Mouse (Mus musculus) liver, embryonic 15.5 days (tissue): ENCODE measurements around the gene Doc2a. TPM values are rescaled to one million over a fixed set of nuclear protein-coding genes. Genes with fewer than 3 reads are reported as not detected.

Experiments
- ATAC-seq: fragments of 200-750 bp; cut with Nextera tagmentation; 2 replicates; pipeline ENCODE4 v1.8.0; 2017; ENCODE audit warnings: moderate number of reproducible peaks, mild to moderate bottlenecking, moderate library complexity; ENCODE audit not compliant: insufficient read depth
- H3K27ac ChIP-seq: fragments of 300-500 bp; sonication (generic); replicated peaks from 2 replicates; pipeline ENCODE4 v1.5.1; 2015; ENCODE audit warnings: mild to moderate bottlenecking, inconsistent platforms
- H3K27me3 ChIP-seq: fragments of 300-500 bp; sonication (generic); 2 replicates; pipeline ENCODE4 v1.6.1; 2015; ENCODE audit warnings: mild to moderate bottlenecking, inconsistent platforms
- H3K36me3 ChIP-seq: fragments of 300-500 bp; sonication (generic); replicated peaks from 2 replicates; pipeline ENCODE4 v1.6.1; 2015; ENCODE audit warnings: moderate library complexity, mild to moderate bottlenecking, inconsistent platforms
- H3K4me1 ChIP-seq: fragments of 300-500 bp; sonication (generic); replicated peaks from 2 replicates; pipeline ENCODE4 v1.6.1; 2015; ENCODE audit warnings: inconsistent platforms
- H3K4me2 ChIP-seq: fragments of 300-500 bp; sonication (generic); 2 replicates; pipeline ENCODE4 v1.6.1; 2015; ENCODE audit warnings: moderate library complexity, mild to moderate bottlenecking, inconsistent platforms
- H3K4me3 ChIP-seq: fragments of 300-500 bp; sonication (generic); replicated peaks from 2 replicates; pipeline ENCODE4 v1.5.1; 2015; ENCODE audit warnings: mild to moderate bottlenecking, inconsistent platforms
- H3K9ac ChIP-seq: fragments of 300-500 bp; sonication (generic); 2 replicates; pipeline ENCODE4 v1.6.1; 2015; ENCODE audit warnings: moderate library complexity, mild to moderate bottlenecking, inconsistent platforms
- H3K9me3 ChIP-seq: fragments of 300-500 bp; sonication (generic); replicated peaks from 2 replicates; pipeline ENCODE4 v1.6.1; 2016; ENCODE audit warnings: inconsistent platforms
- WGBS: fragments of 180-500 bp; shearing (Covaris S2); methylation state at CpG from one replicate; pipeline ENCODE4 v1.1.7; 2015; ENCODE audit warnings: mixed read lengths; ENCODE audit not compliant: insufficient replicate concordance; 5-methylcytosine and 5-hydroxymethylcytosine counted together
- polyA plus RNA-seq: library from polyadenylated mRNA; unstranded; fragments of >200 nt; fragmentation: Nextera tagmentation; extraction: Ambion mirVana; gene quantifications from 2 replicates; pipeline ENCODE4 v1.2.1, GENCODE M21; 2015

Gene Doc2a
- polyA plus RNA-seq, 1 experiment from 2014 or later: not detected

- Histone ChIP-seq H3K9me3 (no peaks in the 10 kb centered on the region), H3K4me2 (no peak overlapping the region), H3K27ac (no peak overlapping the region), H3K4me3 (no peak overlapping the region), H3K36me3 (peaks cover 47% of the 10 kb centered on the region), H3K4me1 (peaks cover 7% of the 10 kb centered on the region), H3K27me3 (peaks cover 50% of the 10 kb centered on the region), H3K9ac (no peak overlapping the region)
- ATAC-seq: no peak
- 66% methylated on average over 12 of the region's 12 CpGs for WGBS
These were observed 4.0 kb downstream of the Doc2a start for GRCm38 (mm10) chr7:126851192-126851591.

DNA sequence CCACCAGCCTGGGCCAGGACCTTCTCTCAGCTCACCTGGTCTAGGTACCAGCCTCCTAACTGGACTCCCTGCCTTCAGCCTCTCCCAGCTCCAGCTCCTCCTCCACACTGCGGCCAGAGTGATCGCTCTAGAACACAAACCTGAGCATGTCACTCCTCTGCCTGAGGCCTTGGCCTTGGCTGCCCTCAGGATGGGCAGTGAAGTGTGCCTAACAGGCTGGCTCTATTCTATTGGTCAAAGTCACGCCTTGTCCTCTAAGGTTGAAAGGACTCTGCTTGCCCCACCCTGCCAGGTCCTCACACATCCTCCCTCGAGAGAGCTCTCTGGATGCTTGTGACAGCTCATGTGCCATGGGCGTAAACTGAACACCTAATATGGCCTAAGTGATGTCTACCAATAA is 6.2 kb downstream of the Doc2a start:
- Histone ChIP-seq H3K27me3 (peaks cover 27% of the 10 kb centered on the region), H3K36me3 (peaks cover 69% of the 10 kb centered on the region), H3K4me3 (no peak overlapping the region), H3K4me1 (0 out of 2 replicates have a peak, but pooled peaks cover 3% of the 10 kb centered on the region), H3K9me3 (no peaks in the 10 kb centered on the region), H3K27ac (no peak overlapping the region), H3K9ac (no peak overlapping the region), H3K4me2 (no peak overlapping the region)
- WGBS: 79% methylated on average over 5 of the region's 5 CpGs
- no peak for ATAC-seq

DNA sequence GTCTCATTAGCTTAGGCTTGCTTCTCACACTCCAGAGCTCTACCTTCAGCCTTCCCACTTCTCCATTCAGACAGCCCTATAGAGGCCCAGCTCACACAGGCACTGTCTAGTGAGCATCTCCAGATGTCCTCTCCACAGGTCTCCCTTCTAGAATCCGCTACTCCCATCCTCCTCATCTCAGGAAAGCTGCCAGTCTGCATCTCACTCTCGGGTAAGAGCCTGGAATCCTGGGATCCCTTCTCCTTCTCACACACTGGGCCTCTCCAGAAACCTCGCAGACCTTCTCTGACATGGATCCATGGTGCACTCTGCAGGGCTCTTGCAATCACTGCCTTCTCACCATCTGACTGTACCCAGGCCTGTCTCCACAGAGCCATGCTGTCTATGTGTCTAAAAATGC is 8.4 kb downstream of the Doc2a start:
- Histone ChIP-seq H3K27me3 (peaks cover 5% of the 10 kb centered on the region; the same call in 1 of the 2 replicates), H3K4me2 (no peak overlapping the region), H3K9ac (no peak overlapping the region), H3K36me3 (peaks cover 85% of the 10 kb centered on the region), H3K27ac (no peak overlapping the region), H3K4me1 (peaks cover 9% of the 10 kb centered on the region), H3K9me3 (no peaks in the 10 kb centered on the region), H3K4me3 (no peak overlapping the region)
- 75% methylated on average over 3 of the region's 3 CpGs for WGBS
- no peak for ATAC-seq

DNA sequence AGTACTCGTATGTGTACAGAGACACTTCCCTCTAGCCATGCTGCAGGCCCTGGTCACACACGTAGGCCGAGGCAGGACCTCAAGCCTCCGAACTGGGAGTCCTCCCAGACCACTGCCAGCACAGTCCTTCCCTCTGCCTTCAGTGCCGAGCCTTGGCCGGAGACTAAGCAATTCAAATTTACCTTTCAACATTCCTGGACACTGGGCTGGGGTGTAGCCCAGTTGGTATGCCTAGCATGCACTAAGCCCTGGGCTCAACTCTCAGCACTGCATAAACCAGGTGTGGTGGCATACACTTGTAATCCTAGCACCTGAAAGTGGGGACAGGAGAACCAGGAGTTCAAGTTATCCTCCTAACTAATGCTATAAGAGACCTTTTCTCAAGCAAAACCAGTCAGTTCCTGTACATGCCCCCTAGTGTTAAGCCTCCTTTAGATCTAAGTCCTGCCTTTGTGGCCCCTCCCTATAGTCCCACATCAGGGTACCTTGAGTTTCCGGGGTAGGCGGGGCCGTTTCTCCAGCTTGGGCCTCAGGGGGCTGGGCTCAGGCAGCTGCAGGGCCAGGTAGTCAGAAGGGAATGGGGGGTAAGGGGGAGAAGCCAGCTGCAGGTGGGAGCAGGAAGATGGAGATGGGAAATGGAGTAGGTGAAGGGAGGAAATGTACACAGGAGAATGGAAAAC is 9.7 kb downstream of the Doc2a start:
- Histone ChIP-seq H3K27ac (no peak overlapping the region), H3K9me3 (no peaks in the 10 kb centered on the region), H3K9ac (no peak overlapping the region), H3K36me3 (peaks cover 82% of the 10 kb centered on the region), H3K4me2 (no peak overlapping the region), H3K4me3 (no peak overlapping the region), H3K27me3 (no peaks in the 10 kb centered on the region), H3K4me1 (peaks cover 18% of the 10 kb centered on the region)
- no peak for ATAC-seq
- WGBS: 76% methylated on average over 9 of the region's 9 CpGs

- peak overlapping the region; percentile 97 for H3K4me2 ChIP-seq
- peak overlapping the region; percentile 74 for H3K4me3 ChIP-seq
- ATAC-seq: no peak
- peaks cover 64% of the 10 kb centered on the region for H3K36me3 ChIP-seq
- peak overlapping the region; percentile 65 for H3K27ac ChIP-seq
- 26% methylated on average over 5 of the region's 5 CpGs for WGBS
- no peaks in the 10 kb centered on the region for H3K9me3 ChIP-seq
- peaks cover 44% of the 10 kb centered on the region for H3K4me1 ChIP-seq
- peak overlapping the region; percentile 75 for H3K9ac ChIP-seq
- H3K27me3 ChIP-seq: no peaks in the 10 kb centered on the region
These were observed 13.8 kb downstream of the Doc2a start for GRCm38 (mm10) chr7:126860987-126861386.

- H3K4me2 ChIP-seq: peak within 1 kb of the TSS; percentile 97
- H3K27me3 ChIP-seq: no peaks in the 10 kb centered on the region
- peak within 1 kb of the TSS; percentile 81 for H3K27ac ChIP-seq
- H3K4me1 ChIP-seq: peaks cover 44% of the 10 kb centered on the region
- H3K36me3 ChIP-seq: peaks cover 64% of the 10 kb centered on the region
- H3K9ac ChIP-seq: peak within 1 kb of the TSS; percentile 75
- no peaks in the 10 kb centered on the region for H3K9me3 ChIP-seq
- WGBS: under 1% methylated on average over 42 of the region's 42 CpGs
- H3K4me3 ChIP-seq: peak within 1 kb of the TSS; percentile 74
- peak; percentile 94 for ATAC-seq
These were observed 14.4 kb downstream of the Doc2a start, which contains the start of gene Hirip3 for GRCm38 (mm10) chr7:126861429-126862130. Hirip3 (plus strand) TSS chr7:126861972.

DNA sequence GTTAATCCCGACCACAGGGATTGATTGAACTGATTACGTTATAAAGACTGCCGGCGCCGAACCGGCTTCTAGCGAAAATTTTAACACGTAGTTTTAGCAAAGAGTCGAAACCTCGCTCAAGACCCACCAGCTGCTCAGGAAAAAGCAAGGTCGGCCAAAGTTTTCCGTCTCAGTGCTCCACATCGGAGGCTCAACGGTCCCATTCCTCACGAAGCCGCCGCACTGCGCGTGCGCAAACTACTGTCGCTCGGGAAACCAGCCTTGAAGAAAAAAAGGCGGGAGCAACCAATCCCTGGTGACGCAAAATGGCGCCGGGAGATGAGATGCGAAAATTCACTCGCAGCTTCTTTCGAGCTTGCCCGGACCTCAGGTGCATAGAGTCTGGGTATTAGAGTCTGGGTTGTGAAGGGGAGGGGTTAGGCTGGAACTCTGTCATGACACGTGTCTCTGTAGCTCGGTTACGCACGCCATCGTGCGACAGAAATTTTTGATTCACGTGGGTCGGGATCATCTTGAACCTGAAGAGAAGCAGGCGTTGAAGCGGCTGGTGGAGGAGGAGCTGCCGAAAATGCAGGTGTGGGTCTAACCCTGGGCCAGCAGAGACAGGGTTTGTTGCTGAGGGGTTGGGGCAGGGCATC is 15.1 kb downstream of the Doc2a start, which contains the start of gene Ino80e:
TSS of gene Ino80e (minus strand) at position 231 of the 638 bp plus-strand sequence.
- Histone ChIP-seq H3K4me1 (peaks cover 44% of the 10 kb centered on the region), H3K27me3 (no peaks in the 10 kb centered on the region), H3K9me3 (no peaks in the 10 kb centered on the region), H3K36me3 (peaks cover 64% of the 10 kb centered on the region), H3K4me3 (peak within 1 kb of the TSS; percentile 74), H3K9ac (peak within 1 kb of the TSS; percentile 75), H3K27ac (peak within 1 kb of the TSS; percentile 81), H3K4me2 (peak within 1 kb of the TSS; percentile 97)
- peak; percentile 79 for ATAC-seq
- WGBS: under 1% methylated on average over 41 of the region's 41 CpGs

- 74% methylated on average over 6 of the region's 6 CpGs for WGBS
- ATAC-seq: no peak
- Histone ChIP-seq H3K36me3 (peaks cover 65% of the 10 kb centered on the region), H3K9me3 (no peaks in the 10 kb centered on the region), H3K9ac (peak overlapping the region; percentile 75; the same call in 1 of the 2 replicates), H3K4me2 (peak overlapping the region; percentile 97), H3K27me3 (no peaks in the 10 kb centered on the region), H3K27ac (no peak overlapping the region), H3K4me1 (peaks cover 44% of the 10 kb centered on the region), H3K4me3 (peak overlapping the region; percentile 74)
These were observed 16.6 kb downstream of the Doc2a start for GRCm38 (mm10) chr7:126863791-126864190.

GRCm38 (mm10) chr7:126867534-126867933 is 20.3 kb downstream of the Doc2a start:
- Histone ChIP-seq H3K4me2 (no peak overlapping the region), H3K36me3 (peaks cover 89% of the 10 kb centered on the region), H3K4me3 (no peak overlapping the region), H3K9me3 (no peaks in the 10 kb centered on the region), H3K27me3 (no peaks in the 10 kb centered on the region), H3K4me1 (peaks cover 23% of the 10 kb centered on the region), H3K27ac (no peak overlapping the region), H3K9ac (no peak overlapping the region)
- ATAC-seq: no peak
- 78% methylated on average over 2 of the region's 2 CpGs for WGBS

GRCm38 (mm10) chr7:126868003-126868402 is 20.8 kb downstream of the Doc2a start:
- 77% methylated on average over 12 of the region's 12 CpGs for WGBS
- Histone ChIP-seq H3K9me3 (no peaks in the 10 kb centered on the region), H3K4me2 (no peak overlapping the region), H3K9ac (no peak overlapping the region), H3K4me1 (peaks cover 18% of the 10 kb centered on the region), H3K27ac (no peak overlapping the region), H3K36me3 (peaks cover 93% of the 10 kb centered on the region), H3K27me3 (no peaks in the 10 kb centered on the region), H3K4me3 (no peak overlapping the region)
- no peak for ATAC-seq
